Mouse (Mus musculus): ENCODE data around the gene Kansl1l. TPM values are rescaled to one million over a fixed set of nuclear protein-coding genes. Genes with fewer than 3 reads are reported as not detected.

Gene Kansl1l
- polyA plus RNA-seq, 1 experiment from 2014 or later = 17.9 TPM

DNA sequence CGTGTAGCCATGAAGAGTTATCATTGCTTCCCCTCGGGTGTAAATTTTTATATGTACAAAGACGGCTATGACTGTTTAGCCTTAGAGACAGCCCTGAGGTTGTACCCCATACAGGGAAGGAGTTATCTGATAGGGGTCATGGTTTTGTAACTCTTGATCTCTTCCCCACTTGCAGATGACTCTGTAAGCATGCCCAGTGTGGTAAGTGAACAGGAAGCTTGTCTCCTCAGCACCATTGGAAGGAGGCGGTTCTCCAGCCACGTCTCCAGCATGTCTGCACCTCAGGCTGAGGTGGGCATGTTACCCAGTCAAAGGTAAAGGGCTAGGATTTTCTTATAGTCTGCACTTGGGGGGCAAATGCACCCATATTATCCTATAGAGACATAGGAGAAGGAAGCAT lies 134.4 kb downstream of the Kansl1l start:
- no peak overlapping the region for H3K4me2 ChIP-seq (replicated peaks)
- 91% methylated on average over 5 of the region's 5 CpGs for WGBS
- no peak overlapping the region for H3K4me3 ChIP-seq
- H3K36me3 ChIP-seq = no peaks in the 10 kb centered on the region
- no peaks in the 10 kb centered on the region for H3K27me3 ChIP-seq
- no peaks in the 10 kb centered on the region; the same call in 1 of the 2 replicates for H3K4me1 ChIP-seq
- no peak overlapping the region for H3K9ac ChIP-seq (replicated peaks)
- H3K27ac ChIP-seq (replicated peaks) = no peak overlapping the region
- H3K9me3 ChIP-seq = no peaks in the 10 kb centered on the region
- ATAC-seq (replicated peaks) = no peak

DNA sequence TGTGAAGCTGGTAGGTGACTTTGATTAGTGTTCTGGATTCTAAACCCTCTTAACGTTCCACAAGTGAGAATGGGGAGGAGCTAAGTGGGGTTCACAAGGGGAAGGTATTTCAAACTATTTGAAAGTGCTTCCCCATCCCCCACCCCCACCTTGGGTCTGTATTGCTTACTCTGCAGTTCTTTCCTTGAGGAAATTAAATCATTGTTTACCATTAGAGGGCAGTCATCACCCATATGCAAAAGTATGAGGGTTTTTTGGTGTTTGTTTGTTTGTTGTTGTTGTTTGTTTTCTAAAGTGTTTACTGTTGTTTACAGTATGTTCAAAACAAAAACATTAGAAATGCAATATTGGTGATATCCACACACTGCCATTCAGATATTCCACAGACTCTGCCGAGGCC lies 138.7 kb downstream of the Kansl1l start:
- no peak overlapping the region for H3K4me2 ChIP-seq (replicated peaks)
- no peak overlapping the region for H3K27ac ChIP-seq (replicated peaks)
- H3K4me1 ChIP-seq = no peaks in the 10 kb centered on the region; the same call in 1 of the 2 replicates
- H3K9me3 ChIP-seq = no peaks in the 10 kb centered on the region
- no peak overlapping the region for H3K4me3 ChIP-seq
- H3K9ac ChIP-seq (replicated peaks) = no peak overlapping the region
- 23% methylated on average over 2 of the region's 2 CpGs for WGBS
- H3K27me3 ChIP-seq = no peaks in the 10 kb centered on the region
- no peaks in the 10 kb centered on the region for H3K36me3 ChIP-seq
- ATAC-seq (replicated peaks) = no peak

DNA sequence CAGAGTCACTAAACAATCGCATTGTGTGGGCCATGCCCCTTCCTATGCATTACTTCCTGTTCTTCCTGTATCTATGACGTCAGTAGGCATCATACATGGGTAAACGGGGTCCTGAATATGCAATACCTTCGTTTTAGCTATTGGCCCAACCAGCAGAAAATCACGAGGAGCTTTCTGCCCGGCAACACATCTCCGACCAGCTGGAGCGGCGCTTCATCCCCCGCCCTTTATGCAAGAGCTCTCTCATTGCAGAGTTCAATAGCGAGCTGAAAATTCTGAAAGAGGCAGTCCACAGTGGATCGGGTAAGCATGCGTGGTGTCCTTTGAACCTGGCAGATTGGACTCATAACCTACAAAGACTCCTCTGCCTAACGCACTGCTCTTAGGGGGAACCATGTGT lies 139.4 kb downstream of the Kansl1l start:
- no peaks in the 10 kb centered on the region; the same call in 1 of the 2 replicates for H3K4me1 ChIP-seq
- H3K4me2 ChIP-seq (replicated peaks) = no peak overlapping the region
- H3K9me3 ChIP-seq = no peaks in the 10 kb centered on the region
- H3K27ac ChIP-seq (replicated peaks) = no peak overlapping the region
- no peaks in the 10 kb centered on the region for H3K36me3 ChIP-seq
- WGBS = 66% methylated on average over 14 of the region's 14 CpGs
- no peak for ATAC-seq (replicated peaks)
- H3K4me3 ChIP-seq = no peak overlapping the region
- no peak overlapping the region for H3K9ac ChIP-seq (replicated peaks)
- no peaks in the 10 kb centered on the region for H3K27me3 ChIP-seq

DNA sequence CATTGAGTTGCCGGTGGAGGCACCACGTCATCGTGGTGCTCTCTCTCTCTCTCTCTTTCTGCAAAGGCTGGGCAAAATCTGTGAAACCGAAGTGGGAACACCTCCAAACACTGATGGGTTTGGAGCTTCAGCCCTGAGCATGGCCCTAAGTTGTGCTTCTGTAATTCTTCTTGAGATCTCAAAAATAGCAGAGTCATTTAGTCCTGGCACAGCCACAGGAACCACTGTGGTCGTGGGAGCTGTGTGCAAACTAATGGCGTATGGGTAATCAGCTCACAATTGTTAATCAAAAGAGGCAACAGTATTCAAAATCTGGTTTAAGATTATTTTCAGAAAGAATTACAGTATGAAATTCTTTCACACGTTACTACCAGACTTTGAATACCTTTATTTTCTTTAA lies 144.6 kb downstream of the Kansl1l start:
- H3K27me3 ChIP-seq = no peaks in the 10 kb centered on the region
- no peaks in the 10 kb centered on the region for H3K9me3 ChIP-seq
- no peak overlapping the region for H3K27ac ChIP-seq (replicated peaks)
- no peaks in the 10 kb centered on the region for H3K4me1 ChIP-seq
- WGBS = 84% methylated on average over 7 of the region's 7 CpGs
- H3K36me3 ChIP-seq = no peaks in the 10 kb centered on the region
- H3K9ac ChIP-seq (replicated peaks) = no peak overlapping the region
- H3K4me2 ChIP-seq (replicated peaks) = no peak overlapping the region
- ATAC-seq (replicated peaks) = no peak
- H3K4me3 ChIP-seq = no peak overlapping the region

DNA sequence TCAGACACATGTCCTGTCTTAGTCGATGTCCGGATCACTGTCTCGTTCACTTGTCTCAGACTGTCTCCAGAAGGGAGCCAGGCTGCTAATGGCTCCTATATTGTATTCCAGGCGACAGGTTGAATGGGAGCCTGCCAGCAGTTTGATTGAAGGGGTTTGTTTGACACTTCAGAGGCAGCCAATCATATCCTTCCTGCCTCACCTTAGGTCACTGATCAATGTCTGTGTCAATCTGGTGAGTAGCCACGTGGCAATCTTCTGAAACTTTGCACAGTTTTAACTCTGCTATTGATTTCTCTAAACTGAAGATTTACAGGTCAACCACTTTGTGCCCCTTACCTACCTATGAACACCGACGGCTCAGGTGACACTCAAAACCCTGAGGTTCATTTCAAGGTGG lies 145.9 kb downstream of the Kansl1l start:
- Histone ChIP-seq H3K9me3 (no peaks in the 10 kb centered on the region), H3K27ac (replicated peaks) (no peak overlapping the region), H3K27me3 (no peaks in the 10 kb centered on the region), H3K36me3 (no peaks in the 10 kb centered on the region), H3K9ac (replicated peaks) (no peak overlapping the region), H3K4me3 (no peak overlapping the region), H3K4me2 (replicated peaks) (no peak overlapping the region), H3K4me1 (no peaks in the 10 kb centered on the region)
- ATAC-seq (replicated peaks) = no peak
- WGBS = 58% methylated on average over 7 of the region's 7 CpGs

Other genes with a start within 250 kb of the Kansl1l start
- gene Rpe, start 116.7 kb downstream of the Kansl1l start, polyA plus RNA-seq (2015; fragmentation: Nextera tagmentation; extraction: Ambion mirVana) = 37.5 and 39.4 TPM in 2 replicates
- gene Acadl, start 45.7 kb upstream of the Kansl1l start, polyA plus RNA-seq (2015; fragmentation: Nextera tagmentation; extraction: Ambion mirVana) = 31.2 and 34.2 TPM in 2 replicates
- gene Myl1, start 127.8 kb upstream of the Kansl1l start, polyA plus RNA-seq (2015; fragmentation: Nextera tagmentation; extraction: Ambion mirVana) = 0.40 and 1.4 TPM in 2 replicates
- 171 and 177 TPM in 2 replicates for gene Lancl1, start 221.3 kb upstream of the Kansl1l start, polyA plus RNA-seq (2015; fragmentation: Nextera tagmentation; extraction: Ambion mirVana)

All from forebrain, embryonic 15.5 days (tissue).